Mouse (Mus musculus) cortical plate, adult 2 months (tissue): ENCODE data around the gene Zdhhc9.

Experiments used
- CTCF ChIP-seq: fragments of 200-500 bp; IDR thresholded peaks from 2 replicates; pipeline ENCODE4 v1.5.1; 2011; ENCODE audit warnings: mild to moderate bottlenecking, control low read depth, low read length; ENCODE audit not compliant: insufficient read depth; ENCODE audit errors: extremely low read depth
- POLR2A ChIP-seq: fragments of 200-500 bp; IDR thresholded peaks from 2 replicates; pipeline ENCODE4 v1.6.1; 2011; ENCODE audit warnings: mild to moderate bottlenecking, low read length, control low read depth; ENCODE audit not compliant: insufficient read depth; ENCODE audit errors: extremely low read depth

DNA sequence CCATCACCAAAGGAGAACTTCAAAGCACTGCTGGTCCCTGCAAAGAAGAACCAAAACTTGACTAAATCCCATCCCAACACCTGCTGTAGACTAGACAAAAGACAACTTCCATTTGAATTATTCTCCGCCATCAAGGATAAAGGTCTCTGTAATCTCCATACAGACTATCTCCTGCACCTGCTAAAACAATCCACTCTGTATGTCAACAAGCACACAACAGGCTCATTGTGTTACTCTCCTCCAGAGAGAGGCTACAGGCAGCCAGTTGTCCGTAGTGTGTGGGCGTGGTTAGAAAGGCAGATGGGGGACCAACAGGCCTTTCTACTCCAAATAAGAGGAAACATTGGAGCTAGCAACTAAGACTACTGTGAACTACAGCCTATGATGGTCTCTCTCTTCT, 10.8 kb downstream of the Zdhhc9 start:
- TF ChIP-seq POLR2A = no peak
- no peak for TF ChIP-seq CTCF
